Mouse (Mus musculus): ENCODE results near the gene Ndufc2.
"Not testable (repeated sequence)": the region's sequence is repeated elsewhere in the genome, so short reads cannot be mapped to it uniquely, and the experiment has no call there.

Gene Ndufc2

GRCm38 (mm10) chr7:97427778-97428420 lies 28.1 kb downstream of the Ndufc2 start:
- peak; percentile 53 for DNase-seq

- no peak for DNase-seq
These were observed 29.9 kb downstream of the Ndufc2 start for GRCm38 (mm10) chr7:97429705-97430104.

- DNase-seq: not testable (repeated sequence)
These were observed 33.7 kb downstream of the Ndufc2 start for GRCm38 (mm10) chr7:97433517-97433916.

- no peak for DNase-seq
These were observed 34.7 kb downstream of the Ndufc2 start for GRCm38 (mm10) chr7:97434517-97434916.

GRCm38 (mm10) chr7:97438986-97439385 lies 39.2 kb downstream of the Ndufc2 start:
- DNase-seq: no peak

- DNase-seq: peak; percentile 75
These were observed 46.5 kb downstream of the Ndufc2 start for GRCm38 (mm10) chr7:97446171-97446925.

- DNase-seq: no peak
These were observed 47.3 kb downstream of the Ndufc2 start for GRCm38 (mm10) chr7:97447050-97447531.

GRCm38 (mm10) chr7:97451023-97451422 lies 51.2 kb downstream of the Ndufc2 start, which contains the start of gene Kctd14:
TSS of gene Kctd14 (plus strand) at chr7:97451323.
- not testable (repeated sequence) for DNase-seq

GRCm38 (mm10) chr7:97452196-97452595 lies 52.4 kb downstream of the Ndufc2 start:
- DNase-seq: no peak

- DNase-seq: no peak
These were observed 53.5 kb downstream of the Ndufc2 start for GRCm38 (mm10) chr7:97453141-97453921.

- DNase-seq: no peak
These were observed 55.0 kb downstream of the Ndufc2 start for GRCm38 (mm10) chr7:97454795-97455194.

GRCm38 (mm10) chr7:97455577-97455976 lies 55.8 kb downstream of the Ndufc2 start:
- DNase-seq: no peak
